Mouse (Mus musculus) MEL (cell line): ENCODE data around the gene Dennd1a. TPM values are rescaled to one million over a fixed set of nuclear protein-coding genes. Genes with fewer than 3 reads are reported as not detected.

Experiments
- DNase-seq: peaks from one replicate; pipeline ENCODE4 v3.0.0; 2011; ENCODE audit warnings: low read depth, low spot score
- H3K27ac ChIP-seq: 2 replicates; pipeline ENCODE4 v1.5.1; 2012; ENCODE audit warnings: low read depth, mild to moderate bottlenecking, control low read depth, low read length, moderate library complexity; ENCODE audit not compliant: control insufficient read depth
- H3K27me3 ChIP-seq, 2 experiments: fragments of 150-350 bp in 1 of 2; sonication (generic) in 1 of 2; 2 replicates each; pipeline ENCODE4 v1.6.1; 2012; ENCODE audit warnings: low read length in 2 of 2, mild to moderate bottlenecking in 2 of 2, improper control_type of control experiment in 1 of 2, moderate library complexity in 1 of 2; ENCODE audit not compliant: insufficient read depth in 2 of 2, control insufficient read depth in 1 of 2
- H3K36me3 ChIP-seq, 2 experiments: 2 replicates each; pipeline ENCODE4 v1.6.1; 2012 to 2014; ENCODE audit warnings: low read length in 2 of 2, improper control_type of control experiment in 1 of 2, inconsistent platforms in 1 of 2, mild to moderate bottlenecking in 1 of 2; ENCODE audit not compliant: insufficient read depth in 2 of 2, control insufficient read depth in 1 of 2
- H3K4me1 ChIP-seq, 2 experiments: fragments of 150-350 bp in 1 of 2; sonication (generic) in 1 of 2; 2 replicates each; pipeline ENCODE4 v1.6.1; 2012; ENCODE audit warnings: low read length in 2 of 2, improper control_type of control experiment in 1 of 2, mild to moderate bottlenecking in 1 of 2; ENCODE audit not compliant: insufficient read depth in 2 of 2, control insufficient read depth in 1 of 2
- H3K4me3 ChIP-seq, 2 experiments: fragments of 150-350 bp in 1 of 2; sonication (generic) in 1 of 2; 2 replicates each; pipeline ENCODE4 v1.5.1; 2012; ENCODE audit warnings: low read depth in 2 of 2, low read length in 2 of 2, mild to moderate bottlenecking in 2 of 2, moderate library complexity in 2 of 2, control low read depth in 1 of 2, improper control_type of control experiment in 1 of 2; ENCODE audit not compliant: control insufficient read depth in 1 of 2, insufficient read depth in 1 of 2
- H3K79me2 ChIP-seq: 2 replicates; pipeline ENCODE4 v1.6.1; 2012; ENCODE audit warnings: mild to moderate bottlenecking, low read length, moderate library complexity; ENCODE audit not compliant: control insufficient read depth, poor library complexity, insufficient read depth
- H3K9ac ChIP-seq: 2 replicates; pipeline ENCODE4 v1.6.1; 2012; ENCODE audit warnings: low read depth, mild to moderate bottlenecking, control low read depth, low read length, moderate library complexity; ENCODE audit not compliant: control insufficient read depth, poor library complexity, severe bottlenecking
- H3K9me3 ChIP-seq: fragments of 150-350 bp; sonication (generic); replicated peaks from 2 replicates; pipeline ENCODE4 v1.6.1; 2012; ENCODE audit warnings: mild to moderate bottlenecking, low read length, improper control_type of control experiment, moderate library complexity; ENCODE audit not compliant: insufficient read depth
- BHLHE40 ChIP-seq: IDR thresholded peaks from 2 replicates; pipeline ENCODE4 v1.6.1; 2012; ENCODE audit warnings: low read depth, mild to moderate bottlenecking, inconsistent platforms, low read length, improper control_type of control experiment, borderline replicate concordance
- E2F4 ChIP-seq: IDR thresholded peaks from 2 replicates; pipeline ENCODE4 v1.6.1; 2011; ENCODE audit warnings: low read depth, low read length, improper control_type of control experiment, borderline replicate concordance
- ELF1 ChIP-seq: IDR thresholded peaks from 2 replicates; pipeline ENCODE4 v1.6.1; 2014; ENCODE audit warnings: low read depth, mild to moderate bottlenecking, inconsistent platforms, low read length, improper control_type of control experiment, moderate library complexity
- EP300 ChIP-seq, 2 experiments: IDR thresholded peaks; 2 replicates each; pipeline ENCODE4 v1.6.1; 2011; ENCODE audit warnings: improper control_type of control experiment in 2 of 2, low read length in 2 of 2, low read depth in 1 of 2, mild to moderate bottlenecking in 1 of 2
- GATA1 ChIP-seq: IDR thresholded peaks from 2 replicates; pipeline ENCODE4 v1.6.1; 2011; ENCODE audit warnings: low read depth, low read length, improper control_type of control experiment
- HCFC1 ChIP-seq: IDR thresholded peaks from 2 replicates; pipeline ENCODE4 v1.6.1; 2012; ENCODE audit warnings: low read depth, mild to moderate bottlenecking, inconsistent platforms, low read length, improper control_type of control experiment, moderate library complexity
- MAX ChIP-seq: IDR thresholded peaks from 2 replicates; pipeline ENCODE4 v1.6.1; 2011; ENCODE audit warnings: low read length, improper control_type of control experiment
- MEF2A ChIP-seq: IDR thresholded peaks from 2 replicates; pipeline ENCODE4 v1.6.1; 2014; ENCODE audit warnings: low read depth, mild to moderate bottlenecking, inconsistent platforms, low read length, improper control_type of control experiment; ENCODE audit not compliant: poor library complexity, insufficient replicate concordance, severe bottlenecking; ENCODE audit errors: extremely low read depth
- NRF1 ChIP-seq: IDR thresholded peaks from 2 replicates; pipeline ENCODE4 v1.6.1; 2014; ENCODE audit warnings: low read depth, mild to moderate bottlenecking, inconsistent platforms, low read length, improper control_type of control experiment, moderate library complexity; ENCODE audit not compliant: poor library complexity, insufficient read depth, severe bottlenecking
- POLR2A ChIP-seq, 2 experiments: IDR thresholded peaks; 2 replicates each; pipeline ENCODE4 v1.6.1; 2011 to 2012; ENCODE audit warnings: low read length in 2 of 2, mild to moderate bottlenecking in 2 of 2, control low read depth in 1 of 2, improper control_type of control experiment in 1 of 2, low read depth in 1 of 2, moderate library complexity in 1 of 2; ENCODE audit not compliant: control insufficient read depth in 1 of 2, insufficient read depth in 1 of 2, poor library complexity in 1 of 2
- POLR2AphosphoS2 ChIP-seq: IDR thresholded peaks from 2 replicates; pipeline ENCODE4 v1.6.1; 2011; ENCODE audit warnings: low read length, improper control_type of control experiment
- POLR2AphosphoS5 ChIP-seq: IDR thresholded peaks from 2 replicates; pipeline ENCODE4 v1.6.1; 2012; ENCODE audit warnings: low read depth, borderline replicate concordance, mild to moderate bottlenecking, inconsistent platforms, low read length, moderate library complexity, mixed read lengths
- SMC3 ChIP-seq: IDR thresholded peaks from 2 replicates; pipeline ENCODE4 v1.6.1; 2011; ENCODE audit warnings: low read depth, low read length, improper control_type of control experiment
- TAL1 ChIP-seq: IDR thresholded peaks from 2 replicates; pipeline ENCODE4 v1.6.1; 2012; ENCODE audit warnings: mild to moderate bottlenecking, inconsistent platforms, low read length, moderate library complexity, mixed read lengths
- TCF12 ChIP-seq: IDR thresholded peaks from 2 replicates; pipeline ENCODE4 v1.6.1; 2014; ENCODE audit warnings: low read depth, mild to moderate bottlenecking, inconsistent platforms, low read length, improper control_type of control experiment, moderate library complexity
- UBTF ChIP-seq: IDR thresholded peaks from 2 replicates; pipeline ENCODE4 v1.6.1; 2012; ENCODE audit warnings: low read depth, mild to moderate bottlenecking, inconsistent platforms, low read length, improper control_type of control experiment, moderate library complexity, borderline replicate concordance; ENCODE audit not compliant: insufficient read depth
- polyA plus RNA-seq, 2 experiments: library from polyadenylated mRNA; stranded (reverse) in 1 of 2; unstranded in 1 of 2; fragments of >175 nt in 1 of 2; fragments of >200 nt in 1 of 2; gene quantifications; 2 replicates each; pipeline versions ENCODE4 v1.2.1 to v1.2.4; 2012; ENCODE audit warnings: low replicate concordance in 2 of 2, low read depth in 1 of 2; ENCODE audit not compliant: insufficient read length in 2 of 2, insufficient read depth in 1 of 2, missing spikeins in 1 of 2
- total RNA-seq: library from RNA; depleted of rRNA; stranded (reverse); fragments of 300-350 nt; gene quantifications from 2 replicates; pipeline ENCODE4 v1.2.3, GENCODE M21; 2012

The Dennd1a gene
- total and polyA plus RNA-seq, 3 experiments = 5.0 to 21.8 TPM; not detected in 1

DNA sequence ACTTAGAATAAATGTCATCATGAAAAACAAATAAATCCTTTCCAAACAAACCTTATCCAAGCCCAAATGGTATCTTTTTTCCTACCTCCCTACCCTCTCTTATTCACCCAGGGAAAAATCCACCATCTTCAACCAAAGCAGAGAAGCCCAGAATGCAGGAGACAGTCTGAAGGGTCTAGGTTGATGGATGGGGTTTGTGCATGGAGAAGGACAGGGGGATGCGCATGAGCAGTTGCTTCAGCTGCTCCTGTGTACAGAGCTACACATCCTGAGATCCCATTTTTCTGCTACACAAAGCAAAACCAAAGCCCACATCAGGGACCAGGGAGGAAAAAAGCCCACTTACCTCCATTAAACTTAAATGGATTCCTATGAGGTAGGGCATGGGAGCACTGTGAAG lies 304.5 kb downstream of the Dennd1a start:
- TF ChIP-seq POLR2AphosphoS2 (no peak), SMC3 (no peak), UBTF (no peak), BHLHE40 (no peak), HCFC1 (no peak), EP300 (IDR thresholded peaks at IDR 0.05; ENCODE audit: low read depth in 1 of 2, low read length in 2 of 2) (no peak), NRF1 (no peak), MEF2A (no peak), GATA1 (no peak), POLR2A (IDR thresholded peaks at IDR 0.05; ENCODE audit: control insufficient read depth in 1 of 2, insufficient read depth in 1 of 2, low read depth in 1 of 2, low read length in 2 of 2, poor library complexity in 1 of 2) (no peak), POLR2AphosphoS5 (no peak), ELF1 (no peak), MAX (no peak)
- Histone ChIP-seq H3K79me2 (no peaks in the 10 kb centered on the region), H3K36me3 (peaks cover 0 to 2% of the 10 kb centered on the region in 2 experiments; a peak in 2 of 4 replicates), H3K9ac (no peak overlapping the region), H3K4me1 (peaks cover 0 to 3% of the 10 kb centered on the region in 2 experiments; a peak in 1 of 4 replicates), H3K27me3 (no peaks in the 10 kb centered on the region), H3K27ac (no peak overlapping the region), H3K4me3 (no peak overlapping the region), H3K9me3 (no peaks in the 10 kb centered on the region)
- DNase-seq = no peak

- peaks cover 0 to 2% of the 10 kb centered on the region in 2 experiments; a peak in 2 of 4 replicates for H3K36me3 ChIP-seq
- peak; percentile 36 for DNase-seq
- no peak overlapping the region for H3K9ac ChIP-seq
- no peaks in the 10 kb centered on the region for H3K27me3 ChIP-seq
- H3K27ac ChIP-seq = no peak overlapping the region
- H3K4me1 ChIP-seq = peaks cover 0 to 3% of the 10 kb centered on the region in 2 experiments; a peak in 1 of 4 replicates
- H3K4me3 ChIP-seq = no peak overlapping the region
- H3K79me2 ChIP-seq = no peaks in the 10 kb centered on the region
- no peak for TF ChIP-seq TAL1
- no peak for TF ChIP-seq TCF12
- no peak for TF ChIP-seq GATA1
- no peak for TF ChIP-seq POLR2AphosphoS2
- TF ChIP-seq UBTF = no peak
- TF ChIP-seq E2F4 = no peak
- H3K9me3 ChIP-seq = no peaks in the 10 kb centered on the region
These were observed 305.4 kb downstream of the Dennd1a start for GRCm38 (mm10) chr2:37981562-37982403.
